ENCODE assay signal across 12 mouse cellular contexts in genomic region chr5:8297719-8298419, GRCm38 (mm10).
A peak's percentile ranks its signal among the peaks of the same experiment; 100 is the strongest.
DNase-seq lines count a peak whose midpoint lies in the region; ATAC-seq and TF ChIP-seq lines count a peak whose summit lies in the region.
"Had no signal": no experiment of that assay in that cellular context is flagged by ENCODE, and none has a peak within 500 bp of the region (broad histone marks: within the 10 kb centered on the region; RNA-seq: fewer than 3 reads in every experiment).

No protein-coding gene starts in this region.

- DNase-seq in heart, adult 2 months: no peak
- DNase-seq in heart, postnatal 25 days (ENCODE audit: low spot score): no peak
- no peak for DNase-seq in neural tube, embryonic 10.5 days (ENCODE audit: extremely low spot score, low spot score)
- no peak for DNase-seq in natural killer cell, adult 2 months (ENCODE audit: low spot score in 2 of 2)
- no peak for DNase-seq in right cerebral cortex, postnatal 25 days
- DNase-seq: adrenal gland, adult 2 months; cerebellum, adult 2 months; kidney, adult 18-20 months had no signal

- no peaks in the 10 kb centered on the region for H3K27me3 ChIP-seq in heart, adult 2 months (ENCODE audit: control insufficient read depth, insufficient read depth, low read length)
- H3K27me3 ChIP-seq in neural tube, embryonic 12.5 days (replicated peaks): no peaks in the 10 kb centered on the region
- no peaks in the 10 kb centered on the region for H3K27me3 ChIP-seq in hindbrain, embryonic 16.5 days (replicated peaks; ENCODE audit: control insufficient read depth, insufficient read depth, low read length)
- H3K27me3 ChIP-seq: heart, embryonic 13.5 days had no signal

- H3K9me3 ChIP-seq in neural tube, embryonic 12.5 days: no peaks in the 10 kb centered on the region
- H3K9me3 ChIP-seq in hindbrain, embryonic 16.5 days (ENCODE audit: control insufficient read depth, low read length): no peaks in the 10 kb centered on the region
- H3K9me3 ChIP-seq: heart, embryonic 13.5 days had no signal

- H3K27ac ChIP-seq in heart, adult 2 months: peak overlapping the region; percentile 2; the same call in 1 of the 2 replicates
- H3K27ac ChIP-seq in neural tube, embryonic 12.5 days: no peak overlapping the region
- H3K27ac ChIP-seq in hindbrain, embryonic 16.5 days (ENCODE audit: low read depth, low read length): no peak overlapping the region
- H3K27ac ChIP-seq: heart, embryonic 13.5 days had no signal

- H3K36me3 ChIP-seq in heart, adult 2 months (ENCODE audit: control insufficient read depth, insufficient read depth, low read length): peaks cover 7% of the 10 kb centered on the region
- H3K36me3 ChIP-seq in neural tube, embryonic 12.5 days: no peaks in the 10 kb centered on the region
- no peaks in the 10 kb centered on the region for H3K36me3 ChIP-seq in hindbrain, embryonic 16.5 days (ENCODE audit: control insufficient read depth, insufficient read depth, low read length)
- H3K36me3 ChIP-seq: heart, embryonic 13.5 days had no signal

- no peak overlapping the region for H3K4me3 ChIP-seq in heart, adult 2 months
- no peak overlapping the region for H3K4me3 ChIP-seq in neural tube, embryonic 12.5 days
- no peak overlapping the region for H3K4me3 ChIP-seq in hindbrain, embryonic 16.5 days (ENCODE audit: low read length)
- H3K4me3 ChIP-seq: heart, embryonic 13.5 days had no signal

- intact Hi-C loops in heart, adult 2 months (cut with DNase I): no loop called here
- intact Hi-C loops in heart, postnatal 25 days (cut with DNase I): no loop called here

- WGBS in heart, adult 2 months: 62% methylated on average over 10 of the region's 10 CpGs
- WGBS in neural tube, embryonic 12.5 days: 74% methylated on average over 10 of the region's 10 CpGs
- 54% methylated on average over 10 of the region's 10 CpGs for WGBS in hindbrain, embryonic 16.5 days

- TF ChIP-seq POLR2A in heart, adult 2 months (IDR thresholded peaks at IDR 0.05; ENCODE audit: insufficient read depth, low read depth, low read length): no peak

- H3K4me2 ChIP-seq in neural tube, embryonic 12.5 days (replicated peaks): no peak overlapping the region
- H3K4me2 ChIP-seq in hindbrain, embryonic 16.5 days (ENCODE audit: low read length): no peak overlapping the region
- H3K4me2 ChIP-seq: heart, embryonic 13.5 days had no signal

- TF ChIP-seq EP300 in heart, adult 2 months (IDR thresholded peaks at IDR 0.05; ENCODE audit: insufficient read depth, low read depth, low read length): no peak

- H3K9ac ChIP-seq in heart, adult 2 months (ENCODE audit: low read depth, low read length): no peak overlapping the region
- H3K9ac ChIP-seq in neural tube, embryonic 12.5 days: no peak overlapping the region
- no peak overlapping the region for H3K9ac ChIP-seq in hindbrain, embryonic 16.5 days (ENCODE audit: low read depth, low read length)
- H3K9ac ChIP-seq: heart, embryonic 13.5 days had no signal

- H3K79me2 ChIP-seq in heart, adult 2 months (replicated peaks; ENCODE audit: control insufficient read depth, insufficient read depth, low read length): no peaks in the 10 kb centered on the region

- peaks cover 2% of the 10 kb centered on the region for H3K4me1 ChIP-seq in heart, adult 2 months (ENCODE audit: control insufficient read depth, insufficient read depth, low read length)
- no peaks in the 10 kb centered on the region for H3K4me1 ChIP-seq in neural tube, embryonic 12.5 days
- H3K4me1 ChIP-seq in hindbrain, embryonic 16.5 days (ENCODE audit: control insufficient read depth, insufficient read depth, low read depth, low read length): peaks cover 2% of the 10 kb centered on the region; the same call in 1 of the 2 replicates

- TF ChIP-seq CTCF in heart, adult 2 months (IDR thresholded peaks at IDR 0.05): no peak

- 0 out of 2 replicates have a peak, but pooled peaks have one; percentile 33 for ATAC-seq in neural tube, embryonic 12.5 days (ENCODE audit: low FRiP score, low read depth)
- ATAC-seq in hindbrain, embryonic 16.5 days: peak; percentile 77
- ATAC-seq: lung, postnatal 0 days had no signal
